Mouse (Mus musculus) myocyte (in vitro differentiated cells): ENCODE measurements around the gene Gm20388.

Experiments
- CEBPB ChIP-seq: IDR thresholded peaks from 2 replicates; pipeline ENCODE4 v1.6.1; 2011; ENCODE audit warnings: mild to moderate bottlenecking, moderate library complexity; ENCODE audit not compliant: poor library complexity, insufficient read depth, severe bottlenecking
- E2F4 ChIP-seq: IDR thresholded peaks from one replicate; pipeline ENCODE4 v1.6.1; 2011; ENCODE audit warnings: mild to moderate bottlenecking, control low read depth, moderate library complexity; ENCODE audit not compliant: insufficient read depth
- MAX ChIP-seq: IDR thresholded peaks from one replicate; pipeline ENCODE4 v1.6.1; 2011; ENCODE audit warnings: low read depth, mild to moderate bottlenecking, control low read depth
- MYOD1 ChIP-seq, 3 experiments: IDR thresholded peaks; one replicate each; pipeline ENCODE4 v1.6.1; 2011; ENCODE audit warnings: control low read depth in 2 of 3, low read depth in 2 of 3, mild to moderate bottlenecking in 2 of 3, moderate library complexity in 1 of 3; ENCODE audit not compliant: insufficient read length in 2 of 3, control insufficient read depth in 1 of 3
- MYOG ChIP-seq, 3 experiments: IDR thresholded peaks; one replicate each; pipeline ENCODE4 v1.6.1; 2011; ENCODE audit warnings: control low read depth in 2 of 3, low read depth in 2 of 3, mild to moderate bottlenecking in 2 of 3; ENCODE audit not compliant: insufficient read length in 2 of 3, control insufficient read depth in 1 of 3, insufficient read depth in 1 of 3
- POLR2A ChIP-seq: IDR thresholded peaks from one replicate; pipeline ENCODE4 v1.6.1; 2011; ENCODE audit warnings: low read depth, mild to moderate bottlenecking, control low read depth, moderate library complexity; ENCODE audit not compliant: insufficient read length
- POLR2AphosphoS2 ChIP-seq: IDR thresholded peaks from one replicate; pipeline ENCODE4 v1.6.1; 2011; ENCODE audit warnings: low read depth, control low read depth; ENCODE audit not compliant: insufficient read length
- REST ChIP-seq: IDR thresholded peaks from one replicate; pipeline ENCODE4 v1.6.1; 2011; ENCODE audit warnings: mild to moderate bottlenecking, control low read depth, moderate library complexity; ENCODE audit not compliant: insufficient read depth, insufficient read length
- TCF12 ChIP-seq: IDR thresholded peaks from one replicate; pipeline ENCODE4 v1.6.1; 2011; ENCODE audit warnings: mild to moderate bottlenecking, control low read depth; ENCODE audit not compliant: poor library complexity, insufficient read depth, severe bottlenecking
- USF1 ChIP-seq: IDR thresholded peaks from one replicate; pipeline ENCODE4 v1.6.1; 2011; ENCODE audit warnings: low read depth, mild to moderate bottlenecking, control low read depth, moderate library complexity

GRCm38 (mm10) chr8:120685097-120685496 is 774.5 kb downstream of the Gm20388 start:
- TF ChIP-seq E2F4 (no peak), MAX (no peak), USF1 (no peak), TCF12 (no peak), POLR2A (no peak), REST (no peak), MYOG (IDR thresholded peaks at IDR 0.05; ENCODE audit: control insufficient read depth in 1 of 3, insufficient read depth in 1 of 3, insufficient read length in 2 of 3, low read depth in 2 of 3) (no peak), MYOD1 (IDR thresholded peaks at IDR 0.05; ENCODE audit: control insufficient read depth in 1 of 3, insufficient read length in 2 of 3, low read depth in 2 of 3) (no peak), POLR2AphosphoS2 (no peak), CEBPB (no peak)
